Mouse (Mus musculus) stomach, embryonic 14.5 days (tissue): ENCODE measurements around the gene Obp2b. TPM values are rescaled to one million over a fixed set of nuclear protein-coding genes. Genes with fewer than 3 reads are reported as not detected.
"Not testable (repeated sequence)": the region's sequence is repeated elsewhere in the genome, so short reads cannot be mapped to it uniquely, and the experiment has no call there.

Experiments used
- ATAC-seq: fragments of 200-750 bp; cut with Nextera tagmentation; 2 replicates; pipeline ENCODE4 v1.8.0; 2017; ENCODE audit warnings: low read depth, moderate TSS enrichment; ENCODE audit not compliant: insufficient number of reproducible peaks, insufficient read depth, low FRiP score
- H3K27ac ChIP-seq: fragments of 300-500 bp; sonication (generic); 2 replicates; pipeline ENCODE4 v1.5.1; 2014; ENCODE audit warnings: mild to moderate bottlenecking, low read length, moderate library complexity, mixed read lengths
- H3K27me3 ChIP-seq: fragments of 300-500 bp; sonication (generic); 2 replicates; pipeline ENCODE4 v1.6.1; 2014; ENCODE audit warnings: low read length, control low read depth, mixed read lengths; ENCODE audit not compliant: control insufficient read depth, insufficient read depth
- H3K36me3 ChIP-seq: fragments of 300-500 bp; sonication (generic); 2 replicates; pipeline ENCODE4 v1.6.1; 2014; ENCODE audit warnings: mild to moderate bottlenecking, control low read depth, low read length, moderate library complexity, mixed read lengths; ENCODE audit not compliant: control insufficient read depth, insufficient read depth
- H3K4me1 ChIP-seq: fragments of 300-500 bp; sonication (generic); 2 replicates; pipeline ENCODE4 v1.6.1; 2014; ENCODE audit warnings: low read length, control low read depth, mixed read lengths; ENCODE audit not compliant: control insufficient read depth, insufficient read depth
- H3K4me2 ChIP-seq: fragments of 300-500 bp; sonication (generic); replicated peaks from 2 replicates; pipeline ENCODE4 v1.6.1; 2014; ENCODE audit warnings: low read depth, low read length, control low read depth
- H3K4me3 ChIP-seq: fragments of 300-500 bp; sonication (generic); 2 replicates; pipeline ENCODE4 v1.5.1; 2014; ENCODE audit warnings: low read depth, low read length, control low read depth
- H3K9ac ChIP-seq: fragments of 300-500 bp; sonication (generic); replicated peaks from 2 replicates; pipeline ENCODE4 v1.6.1; 2014; ENCODE audit warnings: low read depth, mild to moderate bottlenecking, control low read depth, low read length, moderate library complexity, mixed read lengths
- H3K9me3 ChIP-seq: fragments of 300-500 bp; sonication (generic); 2 replicates; pipeline ENCODE4 v1.6.1; 2016; ENCODE audit warnings: low read depth, low read length, control low read depth; ENCODE audit not compliant: control insufficient read depth
- WGBS: fragments of 180-500 bp; shearing (Covaris S2); extraction: QIAGEN DNeasy Blood & Tissue Kit; methylation state at CpG from one replicate; pipeline ENCODE4 v1.1.7; 2014; 5-methylcytosine and 5-hydroxymethylcytosine counted together
- polyA plus RNA-seq: library from polyadenylated mRNA; unstranded; fragments of >200 nt; fragmentation: Nextera tagmentation; extraction: Ambion mirVana; gene quantifications from 2 replicates; pipeline ENCODE4 v1.2.1, GENCODE M21; 2014

The Obp2b gene
- polyA plus RNA-seq, 1 experiment from 2014 or later, result not detected

GRCm38 (mm10) chr2:25708121-25708520, 28.7 kb upstream of the Obp2b start:
- Histone ChIP-seq H3K9me3 (no peaks in the 10 kb centered on the region), H3K4me2 (peak overlapping the region; percentile 18; the same call in 1 of the 2 replicates), H3K9ac (no peak overlapping the region), H3K4me1 (peaks cover 5% of the 10 kb centered on the region; the same call in 1 of the 2 replicates), H3K27ac (no peak overlapping the region), H3K36me3 (0 out of 2 replicates have a peak, but pooled peaks cover 3% of the 10 kb centered on the region), H3K27me3 (no peaks in the 10 kb centered on the region), H3K4me3 (no peak overlapping the region)
- 76% methylated on average over 2 of the region's 2 CpGs for WGBS
- ATAC-seq, result no peak; the same call in 1 of the 2 replicates

GRCm38 (mm10) chr2:25709056-25709455, 27.8 kb upstream of the Obp2b start:
- H3K36me3 ChIP-seq, H3K4me3 ChIP-seq, H3K4me2 ChIP-seq, H3K9me3 ChIP-seq, H3K27me3 ChIP-seq, H3K9ac ChIP-seq, ATAC-seq, H3K4me1 ChIP-seq, H3K27ac ChIP-seq: not testable (repeated sequence)
- WGBS, result 100% methylated on average over 1 of the region's 1 CpGs

GRCm38 (mm10) chr2:25709791-25710190, 27.0 kb upstream of the Obp2b start:
- H3K27ac ChIP-seq, H3K4me3 ChIP-seq, H3K9ac ChIP-seq, H3K4me2 ChIP-seq, H3K4me1 ChIP-seq, ATAC-seq, H3K36me3 ChIP-seq, H3K27me3 ChIP-seq, H3K9me3 ChIP-seq: not testable (repeated sequence)
- WGBS, result 78% methylated on average over 2 of the region's 2 CpGs

GRCm38 (mm10) chr2:25711641-25712040, 25.2 kb upstream of the Obp2b start:
- ATAC-seq, H3K4me3 ChIP-seq, H3K27ac ChIP-seq, H3K4me2 ChIP-seq, H3K27me3 ChIP-seq, H3K36me3 ChIP-seq, H3K4me1 ChIP-seq, H3K9ac ChIP-seq, H3K9me3 ChIP-seq: not testable (repeated sequence)
- WGBS, result 7% methylated on average over 3 of the region's 3 CpGs

- no peak overlapping the region for H3K27ac ChIP-seq
These were observed 19.6 kb upstream of the Obp2b start for GRCm38 (mm10) chr2:25717222-25717621.

GRCm38 (mm10) chr2:25733199-25733930, 3.4 kb upstream of the Obp2b start:
- Histone ChIP-seq H3K36me3 (no peaks in the 10 kb centered on the region), H3K27ac (no peak overlapping the region), H3K4me1 (no peaks in the 10 kb centered on the region), H3K27me3 (no peaks in the 10 kb centered on the region), H3K4me3 (no peak overlapping the region), H3K4me2 (no peak overlapping the region), H3K9me3 (no peaks in the 10 kb centered on the region), H3K9ac (no peak overlapping the region)
- ATAC-seq, result no peak
- 66% methylated on average over 2 of the region's 2 CpGs for WGBS

More at GRCm38 (mm10) chr2:25717222-25717621, 19.6 kb upstream of the Obp2b start:
- no peak overlapping the region for H3K9ac ChIP-seq
- no peak for ATAC-seq
- H3K9me3 ChIP-seq, result peaks cover 4% of the 10 kb centered on the region; the same call in 1 of the 2 replicates
- no peaks in the 10 kb centered on the region for H3K36me3 ChIP-seq
- H3K4me1 ChIP-seq, result no peaks in the 10 kb centered on the region
- H3K4me2 ChIP-seq, result no peak overlapping the region
- H3K4me3 ChIP-seq, result no peak overlapping the region
- no peaks in the 10 kb centered on the region for H3K27me3 ChIP-seq

- Histone ChIP-seq H3K9ac (no peak overlapping the region), H3K27ac (no peak overlapping the region), H3K4me2 (no peak overlapping the region), H3K36me3 (no peaks in the 10 kb centered on the region), H3K27me3 (no peaks in the 10 kb centered on the region), H3K4me1 (no peaks in the 10 kb centered on the region), H3K9me3 (no peaks in the 10 kb centered on the region), H3K4me3 (no peak overlapping the region)
- 62% methylated on average over 1 of the region's 1 CpGs for WGBS
- ATAC-seq, result no peak
These were observed 4.9 kb downstream of the Obp2b start for GRCm38 (mm10) chr2:25741671-25742070.

GRCm38 (mm10) chr2:25754201-25754600, 17.4 kb downstream of the Obp2b start:
- H3K4me2 ChIP-seq, result no peak overlapping the region
- H3K27ac ChIP-seq, result no peak overlapping the region
- H3K36me3 ChIP-seq, result no peaks in the 10 kb centered on the region
- no peaks in the 10 kb centered on the region for H3K9me3 ChIP-seq
- H3K27me3 ChIP-seq, result no peaks in the 10 kb centered on the region
- 92% methylated on average over 1 of the region's 1 CpGs for WGBS
- H3K4me3 ChIP-seq, result no peak overlapping the region
- ATAC-seq, result no peak
- no peak overlapping the region for H3K9ac ChIP-seq
- no peaks in the 10 kb centered on the region for H3K4me1 ChIP-seq
